Mouse (Mus musculus): ENCODE measurements around the gene Rpl29. TPM values are rescaled to one million over a fixed set of nuclear protein-coding genes. Genes with fewer than 3 reads are reported as not detected.
A peak's percentile ranks its signal among the peaks of the same experiment; 100 is the strongest.

The Rpl29 gene
- total RNA-seq, 2 experiments from 2014 or later: 403 to 404 TPM

DNA sequence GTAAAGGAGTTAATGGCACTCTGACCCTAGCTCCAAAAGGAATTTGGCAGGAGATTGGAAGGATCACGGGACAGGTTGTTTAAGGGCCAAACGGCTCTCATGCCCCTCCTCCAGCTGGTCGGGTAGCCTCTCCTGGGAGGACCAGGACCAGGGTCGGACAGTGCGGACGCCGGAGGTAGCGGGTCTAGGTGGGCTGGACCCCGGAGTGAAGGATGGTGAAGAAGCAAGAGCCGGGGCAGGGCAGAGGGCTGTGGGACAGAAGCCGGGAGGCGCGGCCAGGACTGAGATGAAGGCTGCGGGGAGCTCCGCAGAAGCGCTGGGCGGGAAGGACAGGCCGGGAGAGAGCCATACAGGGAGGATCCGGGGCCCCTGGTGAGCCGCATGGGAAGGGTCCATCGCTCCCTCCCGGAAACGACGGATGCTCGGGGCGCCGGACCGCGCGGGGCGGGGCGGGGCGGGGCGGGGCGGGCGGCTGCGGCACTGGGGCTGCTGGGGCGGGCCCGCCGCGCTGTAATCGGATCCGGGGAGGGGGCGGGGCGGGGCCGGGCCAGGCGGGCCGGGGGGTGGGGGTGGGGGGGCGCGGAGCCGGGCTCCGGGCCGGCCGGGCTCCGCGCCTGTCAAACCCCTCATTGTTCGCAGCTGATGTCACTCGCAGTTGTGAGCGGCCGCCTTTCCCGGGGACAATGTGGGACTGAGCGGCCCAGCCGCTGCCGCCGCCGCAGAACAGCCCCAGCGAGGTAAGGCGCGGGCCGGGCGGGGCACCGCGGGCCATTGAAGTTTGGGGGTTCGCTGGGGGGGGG, 24.2 kb downstream of the Rpl29 start, which contains the start of gene Pcbp4:
TSS of gene Pcbp4 (plus strand) at position 21 of the 800 bp plus-strand sequence.
- intact Hi-C loops (cut with DNase I): no loop called here
- peak; percentile 73 to 79 for DNase-seq

DNA sequence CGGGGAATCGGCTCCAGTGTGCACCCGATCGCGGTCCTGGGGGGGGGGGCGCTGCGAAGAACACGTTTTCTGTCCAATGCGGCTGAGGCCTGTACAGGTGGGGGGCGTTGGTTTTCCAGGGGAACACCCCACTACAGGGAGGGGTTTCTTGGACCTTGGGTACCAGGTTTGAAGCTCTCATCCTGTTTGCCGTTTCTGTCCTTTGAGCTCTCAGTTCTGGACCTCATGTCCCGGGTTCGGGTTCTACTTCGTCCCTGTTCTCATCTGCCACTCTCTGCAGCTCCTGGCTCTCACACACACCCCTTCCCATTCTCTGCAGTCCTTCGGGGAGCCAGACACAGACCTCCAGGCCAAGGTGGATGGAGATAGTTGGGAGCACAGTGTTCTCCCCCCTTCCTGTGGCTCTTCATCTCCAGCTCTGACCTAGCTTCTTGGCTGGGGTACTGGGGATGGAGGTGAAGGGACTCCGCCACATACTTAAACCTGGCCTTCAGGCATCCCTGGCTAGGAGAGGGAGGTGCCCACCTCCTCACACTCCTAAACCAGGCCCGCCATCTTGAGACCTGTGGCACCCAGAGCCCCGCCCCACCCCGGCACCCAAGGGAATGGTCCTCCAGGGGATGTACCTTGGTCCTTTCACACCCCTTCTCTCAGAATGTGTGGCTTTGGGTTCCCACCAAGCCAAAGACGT, 25.0 kb downstream of the Rpl29 start:
- intact Hi-C loops (cut with DNase I): no loop called here

DNA sequence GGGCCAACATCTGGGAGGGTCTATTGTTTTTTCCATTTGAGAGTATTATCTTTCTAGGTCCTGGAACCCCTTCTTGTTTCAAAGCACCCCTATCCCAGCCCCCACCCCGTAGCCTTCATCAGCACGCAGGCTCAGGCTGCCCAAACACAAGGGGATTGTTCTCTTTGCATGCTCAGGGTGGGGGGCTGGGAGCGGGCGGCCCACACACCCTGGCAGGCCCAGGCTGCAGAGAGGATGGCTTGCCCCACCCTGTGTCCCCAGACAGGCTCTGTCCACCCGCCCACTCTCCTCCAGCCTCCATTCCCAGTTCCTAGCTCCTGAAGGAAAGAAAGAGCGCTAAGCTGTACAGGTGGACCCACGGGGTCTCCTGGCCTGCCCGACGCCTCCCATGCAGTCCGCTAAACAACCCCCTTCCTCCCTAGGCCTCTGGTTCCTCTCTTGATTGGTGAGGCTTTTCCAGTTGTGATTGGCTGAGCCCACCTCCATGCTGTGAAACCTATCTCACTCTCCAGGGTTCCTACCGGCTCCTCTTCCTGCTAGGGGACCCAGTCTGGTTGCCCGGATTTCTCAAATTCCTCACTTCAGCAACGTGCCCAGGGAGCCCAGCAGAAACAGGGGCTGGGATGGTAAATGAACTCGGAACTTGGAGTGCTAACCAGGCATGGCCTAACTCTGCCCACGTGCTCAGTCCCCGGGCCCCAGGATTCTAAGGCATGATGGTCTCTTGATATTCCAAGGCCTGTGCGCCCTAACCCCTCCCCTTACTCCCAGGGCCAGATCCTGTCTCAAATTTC, 25.8 kb downstream of the Rpl29 start:
- intact Hi-C loops (cut with DNase I): no loop called here
- peak in 1 of 2 experiments; percentile 32 for DNase-seq

More for the DNA sequence above, 25.0 kb downstream of the Rpl29 start:
- peak in 1 of 2 experiments; percentile 43 for DNase-seq

DNA sequence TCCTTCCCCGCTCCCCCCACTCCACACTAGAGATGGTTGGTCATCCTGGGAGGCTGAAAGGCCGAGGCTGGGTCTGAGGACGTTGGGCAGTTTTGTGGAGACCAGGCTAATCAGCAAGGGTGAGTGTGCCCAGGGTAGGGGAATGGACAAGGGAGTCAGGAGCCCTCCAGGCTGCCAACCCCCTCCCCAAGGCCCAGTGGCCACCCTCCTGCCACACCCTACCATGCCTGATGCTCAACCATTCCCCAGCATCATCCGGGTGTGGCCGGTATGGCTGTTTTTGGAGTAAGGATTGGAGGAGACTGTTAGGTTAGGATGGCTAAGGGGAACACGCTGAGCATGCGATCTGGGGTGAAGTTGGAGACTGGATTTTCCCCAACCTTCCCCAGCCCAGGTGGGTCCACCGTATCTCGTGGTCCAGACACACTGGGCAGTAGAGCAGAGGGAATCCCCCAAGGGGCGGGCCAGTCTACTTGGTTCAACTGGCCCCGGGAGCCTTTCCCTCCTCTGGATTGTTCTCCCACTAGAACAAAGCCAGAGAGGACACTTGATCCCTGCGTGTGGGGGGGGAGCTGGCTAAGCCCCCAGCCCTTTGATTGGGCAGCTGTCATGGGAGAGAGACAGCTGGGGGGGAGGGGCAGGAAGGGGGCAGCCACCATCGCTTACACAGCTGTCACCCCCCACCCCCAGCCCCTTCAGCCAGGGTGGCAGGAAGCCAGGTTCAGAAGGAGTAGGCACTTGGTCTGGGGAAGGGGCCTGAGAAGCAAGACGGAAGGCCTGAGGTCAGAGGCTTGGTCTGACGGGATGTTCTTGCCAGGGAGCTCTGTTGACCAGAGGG, 27.3 kb downstream of the Rpl29 start:
- intact Hi-C loops (cut with DNase I): no loop called here
- no peak for DNase-seq

DNA sequence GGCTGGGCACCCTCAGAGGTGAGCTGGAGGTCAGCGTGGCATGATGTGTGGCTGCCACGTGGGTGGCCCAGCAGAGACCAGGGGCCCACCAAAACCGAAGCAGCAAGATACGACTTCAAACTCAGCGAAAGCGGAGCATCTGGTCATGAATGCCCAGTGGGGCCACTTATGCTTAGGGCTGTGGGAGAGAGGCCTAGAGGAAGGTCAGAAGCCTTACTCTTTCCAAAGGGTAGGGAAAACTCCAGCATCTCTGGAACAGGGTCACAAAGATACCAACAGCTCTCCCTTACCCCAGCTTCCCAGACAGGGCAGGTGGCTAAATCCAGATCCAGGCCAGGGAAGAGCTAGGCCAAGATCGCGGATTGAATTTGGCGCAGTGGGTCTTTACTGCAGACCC, 27.9 kb downstream of the Rpl29 start:
- no peak for DNase-seq
- intact Hi-C loops (cut with DNase I): no loop called here

DNA sequence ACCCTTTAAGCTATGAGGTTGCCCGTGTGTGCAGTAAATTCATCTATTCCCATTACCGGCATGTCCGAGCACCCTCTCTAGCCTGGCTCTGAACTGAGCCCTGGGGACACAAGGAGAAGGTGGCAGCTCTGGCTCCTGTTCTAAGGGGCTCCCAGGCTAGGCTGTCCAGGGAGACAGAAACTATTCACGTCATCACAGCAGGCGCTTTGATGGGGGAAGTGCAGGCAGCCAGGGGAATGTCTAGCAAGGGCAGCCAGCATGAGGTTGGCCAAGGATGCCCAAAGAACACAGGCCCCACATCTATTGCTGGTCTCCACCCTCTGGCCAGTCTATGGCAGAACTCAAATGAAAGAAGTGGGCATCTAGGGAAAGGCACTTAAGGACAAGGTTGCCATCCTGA, 28.7 kb downstream of the Rpl29 start:
- peak; percentile 63 to 67 for DNase-seq

DNA sequence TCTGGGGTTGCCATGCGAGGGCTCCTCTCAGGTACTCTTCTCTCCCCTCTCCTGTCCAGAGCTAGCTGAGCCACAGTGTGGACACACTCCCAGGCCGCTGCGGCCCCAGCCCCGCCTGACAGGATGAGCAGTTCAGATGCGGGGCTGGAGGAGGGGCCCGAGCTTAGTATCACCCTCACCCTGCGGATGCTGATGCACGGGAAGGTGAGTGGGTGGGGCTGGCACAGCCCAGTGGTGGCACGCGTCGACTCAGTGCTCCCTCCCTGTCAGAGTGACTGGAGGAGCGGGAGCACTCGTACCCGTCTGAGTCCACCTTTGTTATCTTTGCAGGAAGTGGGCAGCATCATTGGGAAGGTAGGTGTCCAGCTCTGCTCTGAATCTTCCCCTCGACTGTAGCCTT, 30.7 kb downstream of the Rpl29 start:
- intact Hi-C loops (cut with DNase I): no loop called here
- DNase-seq: no peak

More for the DNA sequence above, 28.7 kb downstream of the Rpl29 start:
- intact Hi-C loops (cut with DNase I): no loop called here

DNA sequence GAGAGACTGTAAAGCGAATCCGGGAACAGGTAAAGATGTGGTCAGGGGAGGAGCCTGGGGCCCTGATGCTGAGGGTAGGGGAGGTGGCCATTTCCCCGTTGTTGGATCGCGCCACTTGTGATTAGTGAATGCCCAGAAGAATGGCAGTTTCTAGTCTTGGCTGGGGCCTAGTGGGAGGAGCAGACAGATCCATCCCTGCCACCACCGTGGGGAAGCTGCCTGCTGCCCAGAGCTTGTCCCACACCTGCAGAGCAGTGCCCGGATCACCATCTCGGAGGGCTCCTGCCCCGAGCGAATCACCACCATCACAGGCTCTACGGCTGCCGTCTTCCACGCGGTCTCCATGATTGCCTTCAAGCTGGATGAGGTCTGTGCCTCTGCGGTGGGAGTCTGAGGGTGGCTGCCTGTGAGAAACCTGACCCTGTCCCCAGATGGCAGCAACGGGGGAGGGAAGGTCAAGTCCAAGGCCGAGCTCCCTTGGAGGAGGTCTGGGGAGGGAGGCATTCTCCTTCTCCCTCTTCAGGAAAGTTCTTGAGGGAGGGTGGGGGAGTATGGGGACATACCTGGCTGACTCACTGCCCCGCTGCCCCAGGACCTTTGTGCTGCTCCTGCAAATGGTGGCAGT, 31.3 kb downstream of the Rpl29 start:
- intact Hi-C loops (cut with DNase I): no loop called here
- no peak for DNase-seq

DNA sequence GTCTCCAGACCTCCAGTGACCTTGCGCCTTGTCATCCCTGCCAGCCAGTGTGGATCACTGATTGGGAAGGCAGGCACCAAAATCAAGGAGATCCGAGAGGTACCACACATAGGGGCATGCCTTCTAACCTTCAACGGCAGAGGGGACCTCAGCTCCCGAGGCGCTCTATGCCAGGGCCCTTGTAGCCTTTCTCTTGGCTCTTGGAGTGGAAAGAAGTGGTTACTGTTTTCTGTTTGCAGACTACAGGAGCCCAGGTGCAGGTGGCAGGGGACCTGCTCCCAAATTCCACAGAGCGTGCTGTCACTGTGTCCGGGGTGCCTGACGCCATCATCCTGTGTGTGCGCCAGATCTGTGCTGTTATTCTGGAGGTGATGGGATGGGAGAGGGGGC, 31.8 kb downstream of the Rpl29 start:
- no peak for DNase-seq
- intact Hi-C loops (cut with DNase I): no loop called here

DNA sequence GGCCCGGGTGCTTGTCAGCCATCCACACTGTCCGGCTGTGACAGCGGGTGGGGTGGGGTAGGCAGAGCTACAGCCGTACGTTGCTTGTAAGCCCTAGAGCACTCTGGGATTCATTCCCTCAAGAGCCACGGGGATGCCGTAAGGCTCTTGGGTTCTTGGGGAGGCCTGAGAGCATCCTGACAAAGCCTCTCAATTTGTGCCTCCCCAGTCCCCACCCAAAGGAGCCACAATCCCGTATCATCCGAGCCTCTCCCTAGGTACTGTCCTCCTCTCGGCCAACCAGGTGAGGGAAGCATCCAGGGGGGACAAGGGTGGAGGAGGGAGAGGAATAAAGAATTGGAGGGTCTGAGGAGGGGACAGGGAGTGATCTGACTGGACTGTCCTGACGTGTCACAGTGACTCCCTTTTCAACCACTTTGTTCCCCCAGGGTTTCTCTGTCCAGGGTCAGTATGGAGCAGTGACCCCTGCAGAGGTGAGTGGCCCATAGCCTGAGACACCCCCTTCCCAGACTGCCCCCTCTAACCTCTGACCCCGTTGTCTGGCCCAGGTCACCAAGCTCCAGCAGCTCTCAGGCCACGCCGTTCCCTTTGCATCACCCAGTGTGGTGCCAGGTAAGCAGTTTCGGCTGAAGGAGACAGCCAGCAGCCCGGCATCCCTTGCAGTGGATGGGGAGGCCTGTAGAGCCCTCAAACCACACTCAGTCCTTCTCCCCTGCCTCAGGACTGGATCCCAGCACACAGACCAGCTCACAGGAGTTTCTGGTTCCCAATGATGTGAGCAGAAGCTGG, 32.6 kb downstream of the Rpl29 start:
- DNase-seq: no peak
- intact Hi-C loops (cut with DNase I): no loop called here

DNA sequence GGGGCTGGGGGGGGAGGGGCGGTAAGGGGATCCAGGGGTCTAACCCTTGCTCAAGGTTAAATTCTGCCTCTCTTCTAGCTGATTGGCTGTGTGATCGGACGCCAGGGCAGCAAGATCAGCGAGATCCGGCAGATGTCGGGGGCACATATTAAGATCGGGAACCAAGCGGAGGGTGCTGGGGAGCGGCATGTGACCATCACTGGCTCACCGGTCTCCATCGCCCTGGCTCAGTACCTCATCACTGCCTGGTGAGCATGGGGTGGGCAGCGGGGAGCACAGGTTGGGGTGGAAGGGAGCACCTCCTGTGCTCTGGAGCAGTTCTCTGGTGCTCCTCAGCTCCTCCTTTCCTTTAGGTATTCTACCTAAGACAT, 33.2 kb downstream of the Rpl29 start:
- intact Hi-C loops (cut with DNase I): no loop called here
- DNase-seq: no peak

DNA sequence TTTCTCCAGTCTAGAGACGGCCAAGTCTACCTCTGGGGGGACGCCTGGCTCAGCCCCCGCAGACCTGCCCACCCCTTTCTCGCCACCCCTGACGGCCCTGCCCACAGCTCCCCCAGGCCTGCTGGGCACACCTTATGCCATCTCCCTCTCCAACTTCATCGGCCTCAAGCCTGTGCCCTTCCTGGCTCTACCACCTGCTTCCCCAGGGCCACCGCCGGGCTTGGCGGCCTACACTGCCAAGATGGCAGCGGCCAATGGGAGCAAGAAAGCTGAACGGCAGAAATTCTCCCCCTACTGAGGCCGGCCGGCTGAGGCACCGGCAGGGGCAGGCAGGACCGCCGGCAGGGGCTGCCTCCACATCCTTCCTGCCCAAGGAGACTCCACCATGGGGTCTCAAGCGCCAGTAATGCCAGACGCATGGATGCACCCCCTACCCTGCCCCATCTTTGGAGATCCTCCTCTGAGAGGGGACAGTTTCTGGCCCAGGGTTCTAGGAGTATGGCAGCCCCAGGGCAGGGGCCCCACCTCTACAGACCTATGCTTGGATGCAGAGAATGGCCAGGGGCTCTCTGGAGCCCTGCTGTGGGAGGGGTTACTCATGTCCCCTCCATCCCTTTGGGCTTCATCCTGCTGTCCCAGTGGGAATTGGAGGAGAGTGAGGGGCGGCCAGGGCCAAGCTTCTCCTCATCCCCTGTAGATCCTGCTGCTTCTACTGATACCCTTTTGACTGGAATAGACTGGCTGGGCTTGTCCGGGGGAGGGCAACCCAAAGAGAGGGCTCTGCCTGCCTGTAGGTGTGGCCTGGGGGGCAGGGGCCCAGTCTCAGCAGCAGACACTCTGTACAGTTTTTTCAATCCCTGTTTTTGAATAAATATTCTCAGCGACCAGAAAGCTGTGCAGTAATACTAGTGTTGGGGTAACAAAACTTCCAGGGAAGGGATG, 34.1 kb downstream of the Rpl29 start:
- intact Hi-C loops (cut with DNase I): no loop called here
- no peak for DNase-seq

DNA sequence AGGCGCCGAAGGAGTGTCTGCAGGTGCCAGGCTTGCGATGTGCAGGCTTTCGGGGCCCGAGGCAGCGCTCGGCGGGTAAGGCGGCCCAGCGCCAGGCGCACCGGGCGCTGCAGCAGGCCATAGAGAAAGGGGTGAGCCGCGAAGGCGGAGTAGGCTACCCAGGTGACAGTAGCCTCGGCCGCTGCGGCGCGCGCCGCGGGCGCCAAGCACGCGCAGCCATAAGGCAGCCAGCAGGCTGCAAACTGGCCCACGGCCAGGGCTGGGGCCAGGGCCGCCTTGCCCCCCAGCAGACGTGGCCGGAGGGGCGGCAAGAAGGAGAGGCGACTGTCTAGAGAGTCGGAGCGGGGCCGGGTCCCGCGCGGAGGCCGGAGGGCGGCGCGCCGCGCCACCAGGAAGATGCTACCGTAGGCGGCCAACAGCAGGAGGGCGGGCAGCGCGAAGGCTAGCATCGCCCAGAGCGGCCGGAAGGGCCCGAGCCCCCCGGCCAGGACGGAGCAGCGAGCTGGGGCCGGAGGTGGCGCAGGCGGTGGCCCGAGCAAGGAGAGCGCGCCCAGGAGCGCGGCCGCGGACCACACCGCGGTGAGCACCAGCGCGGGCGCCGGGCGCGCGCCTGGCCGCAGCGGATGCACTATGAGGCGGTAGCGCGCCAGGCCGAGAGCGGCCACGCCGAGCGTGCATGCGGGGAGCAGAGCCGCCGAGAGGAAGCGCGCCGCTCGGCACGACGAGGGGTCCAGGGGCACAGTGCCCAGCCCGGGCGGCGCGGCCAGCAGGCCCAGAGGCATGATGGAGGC, 35.7 kb downstream of the Rpl29 start:
- DNase-seq: peak; percentile 66 to 67
- intact Hi-C loops (cut with DNase I): no loop called here

DNA sequence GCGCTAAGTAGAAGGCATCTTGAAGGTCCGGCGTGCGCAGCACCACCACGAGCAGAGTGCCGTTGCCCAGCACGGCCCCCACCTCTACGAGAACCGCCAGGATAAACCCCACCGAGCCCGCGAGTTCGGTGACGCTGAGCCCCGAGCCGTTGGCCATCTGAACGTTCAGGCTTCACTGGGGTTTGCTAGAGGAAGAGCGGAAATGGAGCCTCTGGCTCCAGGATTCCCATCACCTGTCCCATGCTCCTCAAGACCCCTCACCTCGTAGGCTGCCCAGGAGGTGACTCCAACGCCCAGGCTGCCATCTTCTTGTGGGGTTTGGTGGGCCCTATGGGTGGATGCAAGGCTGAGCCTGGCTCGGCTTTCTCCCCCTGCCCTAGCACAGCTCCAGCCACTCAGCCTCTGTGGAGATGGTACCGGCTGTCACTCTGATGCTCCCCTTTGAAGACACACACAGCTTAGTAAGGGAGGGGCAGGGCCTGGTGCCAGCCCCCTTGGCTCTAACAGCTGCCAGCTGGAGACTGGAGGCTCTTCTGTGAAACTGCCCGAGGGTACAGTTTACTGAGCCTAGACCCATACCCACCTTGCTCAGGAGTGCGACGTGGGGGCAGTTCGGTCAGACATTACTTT, 36.4 kb downstream of the Rpl29 start, which contains the start of gene Gpr62:
TSS of gene Gpr62 (minus strand) at position 368 of the 630 bp plus-strand sequence.
- intact Hi-C loops (cut with DNase I): no loop called here
- peak in 1 of 2 experiments; percentile 31 for DNase-seq

DNA sequence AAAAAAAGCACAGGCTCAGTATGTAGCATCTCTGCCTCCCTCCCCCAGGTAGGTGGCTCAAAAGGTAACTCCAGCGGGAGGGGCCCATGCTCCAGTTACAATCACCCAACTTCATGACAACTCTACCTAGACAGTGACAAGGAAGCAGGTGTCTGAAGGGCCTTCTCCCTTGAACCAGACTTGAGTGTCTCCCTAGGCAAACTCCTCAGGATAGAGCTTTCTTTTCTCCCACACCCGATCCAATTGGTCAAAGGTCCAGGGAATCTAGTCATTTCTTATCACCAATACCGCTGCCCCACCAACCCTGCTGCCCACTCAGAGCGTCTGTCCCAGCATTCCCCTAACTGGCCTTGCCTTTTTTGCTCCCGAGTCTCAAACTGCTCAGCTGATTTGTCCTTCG, 37.5 kb downstream of the Rpl29 start:
- intact Hi-C loops (cut with DNase I): no loop called here
- DNase-seq: no peak

DNA sequence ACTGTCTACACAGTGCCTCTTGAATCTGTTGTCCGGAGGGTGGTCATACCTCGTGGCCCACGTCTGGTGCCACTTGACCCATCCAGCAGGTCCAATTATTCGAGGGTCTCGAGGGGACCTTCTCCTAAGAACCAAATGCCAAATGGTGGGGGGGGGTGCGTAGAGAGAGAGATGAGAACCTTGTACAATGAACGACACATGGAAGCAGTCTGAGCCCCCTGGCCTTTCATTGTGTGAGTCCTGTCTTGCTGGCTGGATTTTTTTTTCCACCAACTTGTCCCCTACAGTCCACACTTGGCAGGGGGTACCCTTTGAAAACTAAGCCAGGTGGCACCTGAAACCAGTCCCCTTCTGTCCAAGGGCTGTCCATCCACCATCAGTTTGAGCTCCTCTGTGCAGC, 38.5 kb downstream of the Rpl29 start:
- DNase-seq: no peak
- intact Hi-C loops (cut with DNase I): no loop called here

DNA sequence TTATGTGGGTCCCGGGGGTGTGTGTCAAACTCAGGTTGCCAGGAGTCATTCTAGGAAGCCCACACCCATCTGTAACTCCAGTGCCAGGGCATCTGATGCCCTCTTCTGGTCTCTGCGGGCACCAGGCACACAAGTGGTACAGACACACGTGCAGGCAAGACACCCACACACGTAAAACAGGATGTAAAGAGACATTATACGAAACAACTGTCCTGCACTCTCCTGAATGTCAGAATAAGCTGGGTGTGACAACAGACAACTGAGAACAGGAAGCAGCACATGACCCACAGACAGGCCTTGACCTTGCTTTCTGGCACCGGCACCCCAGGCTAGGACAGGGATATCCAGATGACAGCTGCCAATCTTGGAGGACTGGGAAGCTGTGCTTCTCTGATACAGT, 40.1 kb downstream of the Rpl29 start:
- DNase-seq: no peak
- intact Hi-C loops (cut with DNase I): no loop called here
